Mouse (Mus musculus) stomach, postnatal 0 days (tissue): ENCODE measurements around the gene Dab1.

Source experiments
- CTCF ChIP-seq: IDR thresholded peaks from 2 replicates; pipeline ENCODE4 v1.5.1; 2016; ENCODE audit warnings: antibody characterized with exemption, low read depth, mild to moderate bottlenecking, moderate library complexity
- EP300 ChIP-seq: optimal IDR thresholded peaks from 2 replicates; pipeline ENCODE3; 2016; ENCODE audit warnings: antibody characterized with exemption

DNA sequence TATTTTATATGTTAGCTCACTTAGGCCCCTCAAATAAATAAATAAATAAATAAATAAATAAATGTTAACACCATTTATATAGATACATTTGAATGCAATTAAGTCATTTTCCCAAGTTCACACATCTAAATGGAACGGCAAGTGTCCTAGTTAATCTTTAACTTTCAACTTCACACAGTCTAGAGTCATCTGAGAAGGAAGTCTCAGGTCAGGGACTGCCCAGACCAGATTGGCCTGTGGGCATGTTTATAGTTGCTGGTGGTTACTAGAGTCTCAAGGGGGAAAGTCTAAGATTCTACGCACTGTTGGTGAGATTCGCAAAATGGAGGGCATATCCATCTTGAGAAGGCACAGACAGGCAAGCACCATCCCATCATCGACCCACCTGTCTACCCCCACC lies 96.4 kb downstream of the Dab1 start:
- TF ChIP-seq CTCF (no peak), EP300 (no peak)
